Mouse (Mus musculus) liver, embryonic 14.5 days (tissue): ENCODE data around the gene Lingo2. TPM values are rescaled to one million over a fixed set of nuclear protein-coding genes. Genes with fewer than 3 reads are reported as not detected.

ENCODE experiments used
- ATAC-seq: fragments of 200-750 bp; cut with Nextera tagmentation; 2 replicates; pipeline ENCODE4 v1.8.0; 2017; ENCODE audit warnings: moderate number of reproducible peaks, mild to moderate bottlenecking, moderate library complexity; ENCODE audit not compliant: insufficient read depth
- DNase-seq, 3 experiments: peaks; one replicate each; pipeline ENCODE4 v3.0.0-alpha.2; 2012 to 2013; ENCODE audit warnings: low read depth in 3 of 3, low spot score in 3 of 3
- H3K27ac ChIP-seq: fragments of 300-500 bp; sonication (generic); 2 replicates; pipeline ENCODE4 v1.5.1; 2014; ENCODE audit warnings: moderate library complexity, mild to moderate bottlenecking, control low read depth, inconsistent platforms
- H3K27me3 ChIP-seq: fragments of 300-500 bp; sonication (generic); 2 replicates; pipeline ENCODE4 v1.6.1; 2014; ENCODE audit warnings: mild to moderate bottlenecking, low read length, moderate library complexity; ENCODE audit not compliant: control insufficient read depth, insufficient read depth
- H3K36me3 ChIP-seq: fragments of 300-500 bp; sonication (generic); replicated peaks from 2 replicates; pipeline ENCODE4 v1.6.1; 2014; ENCODE audit warnings: low read depth; ENCODE audit not compliant: control insufficient read depth, insufficient read depth
- H3K4me1 ChIP-seq, 2 experiments: fragments of 200-500 bp in 1 of 2; fragments of 300-500 bp in 1 of 2; sonication (generic) in 1 of 2; replicated peaks; 2 replicates each; pipeline ENCODE4 v1.6.1; 2012 to 2014; ENCODE audit warnings: antibody characterized with exemption in 1 of 2, inconsistent platforms in 1 of 2, low read length in 1 of 2; ENCODE audit not compliant: control insufficient read depth in 2 of 2, insufficient read depth in 2 of 2
- H3K4me2 ChIP-seq: fragments of 300-500 bp; sonication (generic); 2 replicates; pipeline ENCODE4 v1.6.1; 2014; ENCODE audit warnings: low read depth, mild to moderate bottlenecking, control low read depth, moderate library complexity
- H3K4me3 ChIP-seq, 2 experiments: fragments of 200-500 bp in 1 of 2; fragments of 300-500 bp in 1 of 2; sonication (generic) in 1 of 2; 2 replicates each; pipeline ENCODE4 v1.5.1; 2012 to 2014; ENCODE audit warnings: low read depth in 2 of 2, low read length in 2 of 2, mild to moderate bottlenecking in 2 of 2, control low read depth in 1 of 2, inconsistent platforms in 1 of 2, moderate library complexity in 1 of 2; ENCODE audit not compliant: insufficient read depth in 1 of 2
- H3K9ac ChIP-seq: fragments of 300-500 bp; sonication (generic); replicated peaks from 2 replicates; pipeline ENCODE4 v1.6.1; 2014; ENCODE audit warnings: mild to moderate bottlenecking, control low read depth, moderate library complexity
- H3K9me3 ChIP-seq: fragments of 300-500 bp; sonication (generic); 2 replicates; pipeline ENCODE4 v1.6.1; 2016; ENCODE audit warnings: low read length, mixed read lengths; ENCODE audit not compliant: control insufficient read depth
- CTCF ChIP-seq: IDR thresholded peaks from 2 replicates; pipeline ENCODE4 v1.5.1; 2016; ENCODE audit warnings: antibody characterized with exemption, low read depth, control low read depth
- EP300 ChIP-seq: IDR thresholded peaks from 2 replicates; pipeline ENCODE4 v1.6.1; 2016; ENCODE audit warnings: antibody characterized with exemption, low read depth
- WGBS: fragments of 180-500 bp; shearing (Covaris S2); extraction: QIAGEN DNeasy Blood & Tissue Kit; methylation state at CpG from one replicate; pipeline ENCODE4 v1.1.7; 2014; ENCODE audit not compliant: insufficient replicate concordance; 5-methylcytosine and 5-hydroxymethylcytosine counted together
- polyA plus RNA-seq, 2 experiments: library from polyadenylated mRNA; depleted of rRNA in 1 of 2; stranded (reverse) in 1 of 2; unstranded in 1 of 2; fragments of >200 nt; fragmentation: Nextera tagmentation in 1 of 2; extraction: Ambion mirVana in 1 of 2; gene quantifications; 2 replicates each; pipeline versions ENCODE4 v1.2.1 to v1.2.3; 2012 to 2014

The Lingo2 gene
- polyA plus RNA-seq, 2 experiments = 0.01 TPM; not detected in 1

- Histone ChIP-seq H3K4me1 (no peaks in the 10 kb centered on the region), H3K9me3 (no peaks in the 10 kb centered on the region)
- 62% methylated on average over 3 of the region's 3 CpGs for WGBS
Measured at GRCm38 (mm10) chr4:36435211-36435610, 516.3 kb downstream of the Lingo2 start.

GRCm38 (mm10) chr4:36426192-36426591, 525.4 kb downstream of the Lingo2 start:
- WGBS = 38% methylated on average over 5 of the region's 5 CpGs
- Histone ChIP-seq H3K4me3 (no peak overlapping the region), H3K9me3 (no peaks in the 10 kb centered on the region), H3K36me3 (no peaks in the 10 kb centered on the region), H3K9ac (no peak overlapping the region), H3K27ac (no peak overlapping the region), H3K4me2 (no peak overlapping the region), H3K27me3 (no peaks in the 10 kb centered on the region), H3K4me1 (no peaks in the 10 kb centered on the region)
- TF ChIP-seq EP300 = no peak
- no peak for TF ChIP-seq CTCF
- no peak for ATAC-seq
- DNase-seq = no peak

More at GRCm38 (mm10) chr4:36435211-36435610, 516.3 kb downstream of the Lingo2 start:
- no peak overlapping the region for H3K4me3 ChIP-seq
- no peak for DNase-seq
- ATAC-seq = no peak
- TF ChIP-seq CTCF (no peak), EP300 (no peak)
- no peak overlapping the region for H3K27ac ChIP-seq
- H3K27me3 ChIP-seq = no peaks in the 10 kb centered on the region
- no peak overlapping the region for H3K4me2 ChIP-seq
- H3K36me3 ChIP-seq = no peaks in the 10 kb centered on the region
- H3K9ac ChIP-seq = no peak overlapping the region

DNA sequence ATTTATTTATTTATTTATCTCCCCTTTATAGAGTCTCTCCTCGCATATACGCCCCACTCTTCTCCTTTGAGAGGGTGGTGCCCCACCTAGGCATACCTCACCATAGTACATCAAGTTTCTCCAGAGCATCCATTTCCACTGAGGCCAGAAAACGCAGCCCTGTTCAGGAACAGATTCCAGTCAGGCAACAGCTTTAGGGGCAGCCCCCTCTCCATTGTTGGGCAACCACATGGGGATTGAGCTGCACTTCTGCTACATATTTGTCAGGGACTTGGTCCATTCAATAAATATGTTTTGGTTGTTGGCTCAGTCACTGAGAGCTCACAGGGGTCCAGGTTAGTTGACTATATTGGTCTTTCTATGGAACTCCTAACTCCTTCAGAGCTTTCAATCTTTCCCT, 544.2 kb downstream of the Lingo2 start:
- H3K27ac ChIP-seq = no peak overlapping the region
- H3K36me3 ChIP-seq = no peaks in the 10 kb centered on the region
- no peak overlapping the region for H3K4me3 ChIP-seq
- H3K4me1 ChIP-seq = no peaks in the 10 kb centered on the region
- no peaks in the 10 kb centered on the region for H3K9me3 ChIP-seq
- WGBS = 57% methylated on average over 3 of the region's 3 CpGs
- no peak overlapping the region for H3K9ac ChIP-seq
- no peaks in the 10 kb centered on the region for H3K27me3 ChIP-seq
- H3K4me2 ChIP-seq = no peak overlapping the region
- no peak for DNase-seq
- no peak for ATAC-seq
- TF ChIP-seq CTCF (no peak), EP300 (no peak)

GRCm38 (mm10) chr4:36368925-36369324, 582.6 kb downstream of the Lingo2 start:
- WGBS = 77% methylated on average over 3 of the region's 3 CpGs
- ATAC-seq = no peak
- H3K9ac ChIP-seq = no peak overlapping the region
- DNase-seq = no peak
- H3K4me3 ChIP-seq = no peak overlapping the region
- TF ChIP-seq EP300 (no peak), CTCF (no peak)
- H3K27me3 ChIP-seq = no peaks in the 10 kb centered on the region
- no peaks in the 10 kb centered on the region for H3K36me3 ChIP-seq
- H3K4me2 ChIP-seq = no peak overlapping the region
- H3K27ac ChIP-seq = no peak overlapping the region
- no peaks in the 10 kb centered on the region for H3K4me1 ChIP-seq
- no peaks in the 10 kb centered on the region for H3K9me3 ChIP-seq

- Histone ChIP-seq H3K27ac (no peak overlapping the region), H3K9me3 (no peaks in the 10 kb centered on the region), H3K4me1 (no peaks in the 10 kb centered on the region), H3K4me3 (no peak overlapping the region), H3K27me3 (no peaks in the 10 kb centered on the region), H3K36me3 (no peaks in the 10 kb centered on the region), H3K4me2 (no peak overlapping the region), H3K9ac (no peak overlapping the region)
- TF ChIP-seq CTCF = no peak
- no peak for TF ChIP-seq EP300
- DNase-seq (no peak), ATAC-seq (no peak)
- WGBS = 51% methylated on average over 2 of the region's 2 CpGs
Measured at GRCm38 (mm10) chr4:36354401-36354800, 597.1 kb downstream of the Lingo2 start.

DNA sequence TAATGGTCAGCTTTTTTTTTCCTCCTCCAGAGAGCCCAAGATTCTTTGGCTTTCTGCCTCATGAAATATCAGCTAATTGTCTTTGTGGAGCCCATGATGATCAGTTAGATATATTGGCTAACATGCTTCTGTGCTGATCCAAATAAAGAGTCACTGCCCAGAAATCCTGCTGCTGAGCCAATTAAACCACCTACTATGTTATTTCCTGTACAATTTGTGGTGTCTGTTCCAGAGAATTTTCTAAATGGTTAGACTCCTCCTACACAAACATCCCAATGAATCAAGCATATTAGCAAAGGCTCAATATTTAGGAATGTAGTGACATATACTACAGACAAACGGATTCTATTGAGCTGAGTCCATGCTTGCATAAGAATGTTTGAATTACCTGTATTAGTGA, 619.8 kb downstream of the Lingo2 start:
- Histone ChIP-seq H3K4me3 (no peak overlapping the region), H3K4me2 (no peak overlapping the region), H3K4me1 (no peaks in the 10 kb centered on the region), H3K9me3 (no peaks in the 10 kb centered on the region), H3K36me3 (no peaks in the 10 kb centered on the region), H3K9ac (no peak overlapping the region), H3K27me3 (no peaks in the 10 kb centered on the region), H3K27ac (no peak overlapping the region)
- ATAC-seq (no peak), DNase-seq (no peak)
- WGBS = 43% methylated on average over 1 of the region's 1 CpGs
- no peak for TF ChIP-seq CTCF
- TF ChIP-seq EP300 = no peak
